Mouse (Mus musculus) stomach, embryonic 16.5 days (tissue): ENCODE measurements around the gene Myo7a. TPM values are rescaled to one million over a fixed set of nuclear protein-coding genes. Genes with fewer than 3 reads are reported as not detected.

Experiments used
- ATAC-seq: fragments of 200-750 bp; cut with Nextera tagmentation; 2 replicates; pipeline ENCODE4 v1.8.0; 2017; ENCODE audit warnings: moderate number of reproducible peaks, moderate TSS enrichment; ENCODE audit not compliant: insufficient read depth, low FRiP score
- H3K27ac ChIP-seq: fragments of 300-500 bp; sonication (generic); 2 replicates; pipeline ENCODE4 v1.5.1; 2014; ENCODE audit warnings: low read length
- H3K27me3 ChIP-seq: fragments of 300-500 bp; sonication (generic); 2 replicates; pipeline ENCODE4 v1.6.1; 2014; ENCODE audit warnings: low read length, control low read depth, mixed read lengths; ENCODE audit not compliant: control insufficient read depth, insufficient read depth
- H3K36me3 ChIP-seq: fragments of 300-500 bp; sonication (generic); 2 replicates; pipeline ENCODE4 v1.6.1; 2014; ENCODE audit warnings: low read length; ENCODE audit not compliant: control insufficient read depth, insufficient read depth
- H3K4me1 ChIP-seq: fragments of 300-500 bp; sonication (generic); 2 replicates; pipeline ENCODE4 v1.6.1; 2014; ENCODE audit warnings: low read length, control low read depth, mixed read lengths; ENCODE audit not compliant: control insufficient read depth, insufficient read depth
- H3K4me2 ChIP-seq: fragments of 300-500 bp; sonication (generic); 2 replicates; pipeline ENCODE4 v1.6.1; 2014; ENCODE audit warnings: low read depth, low read length, mixed read lengths
- H3K4me3 ChIP-seq: fragments of 300-500 bp; sonication (generic); replicated peaks from 2 replicates; pipeline ENCODE4 v1.5.1; 2014; ENCODE audit warnings: mild to moderate bottlenecking, low read length
- H3K9ac ChIP-seq: fragments of 300-500 bp; sonication (generic); 2 replicates; pipeline ENCODE4 v1.6.1; 2014; ENCODE audit warnings: low read length
- H3K9me3 ChIP-seq: fragments of 300-500 bp; sonication (generic); replicated peaks from 2 replicates; pipeline ENCODE4 v1.6.1; 2016; ENCODE audit warnings: low read length, control low read depth; ENCODE audit not compliant: control insufficient read depth
- WGBS: fragments of 180-500 bp; shearing (Covaris S2); extraction: QIAGEN DNeasy Blood & Tissue Kit; methylation state at CpG from one replicate; pipeline ENCODE4 v1.1.7; 2014; 5-methylcytosine and 5-hydroxymethylcytosine counted together
- polyA plus RNA-seq: library from polyadenylated mRNA; unstranded; fragments of >200 nt; fragmentation: Nextera tagmentation; extraction: Ambion mirVana; gene quantifications from 2 replicates; pipeline ENCODE4 v1.2.1, GENCODE M21; 2015

Myo7a gene
- polyA plus RNA-seq, 1 experiment from 2014 or later = 11.4 TPM

- Histone ChIP-seq H3K4me3 (no peak overlapping the region), H3K9ac (no peak overlapping the region), H3K36me3 (no peaks in the 10 kb centered on the region), H3K9me3 (no peaks in the 10 kb centered on the region), H3K4me1 (peaks cover 9% of the 10 kb centered on the region), H3K27me3 (no peaks in the 10 kb centered on the region), H3K27ac (no peak overlapping the region), H3K4me2 (no peak overlapping the region)
- no peak; the same call in 1 of the 2 replicates for ATAC-seq
- 56% methylated on average over 3 of the region's 3 CpGs for WGBS
Measured at GRCm38 (mm10) chr7:98137583-98137982, 18.3 kb upstream of the Myo7a start.

- Histone ChIP-seq H3K27me3 (no peaks in the 10 kb centered on the region), H3K4me1 (no peaks in the 10 kb centered on the region), H3K36me3 (no peaks in the 10 kb centered on the region), H3K9me3 (no peaks in the 10 kb centered on the region), H3K27ac (no peak overlapping the region), H3K9ac (no peak overlapping the region), H3K4me3 (no peak overlapping the region), H3K4me2 (no peak overlapping the region)
- WGBS = 89% methylated on average over 8 of the region's 8 CpGs
- ATAC-seq = no peak
Measured at GRCm38 (mm10) chr7:98131751-98132150, 12.4 kb upstream of the Myo7a start.

DNA sequence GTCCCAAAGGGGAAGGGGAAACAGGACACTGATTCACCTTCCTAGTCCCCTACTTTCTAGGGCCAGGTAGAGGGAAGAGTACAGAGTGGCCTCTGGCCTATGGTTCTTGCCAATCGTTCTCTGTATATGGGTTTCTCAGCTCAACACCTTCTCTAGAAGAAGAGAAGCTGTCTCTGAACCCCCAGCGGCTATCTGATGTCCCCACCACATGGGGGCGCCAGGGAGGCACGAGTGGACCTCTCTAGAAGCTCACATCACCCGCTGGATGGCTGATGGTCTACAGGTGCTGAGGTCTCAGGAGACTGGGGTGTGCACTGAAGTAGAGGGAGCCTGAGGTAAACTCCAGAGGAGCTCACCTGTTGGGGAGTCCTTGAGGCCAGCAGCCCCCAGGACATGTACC, 6.1 kb upstream of the Myo7a start:
- 0 out of 2 replicates have a peak, but pooled peaks cover 1% of the 10 kb centered on the region for H3K4me1 ChIP-seq
- no peak for ATAC-seq

GRCm38 (mm10) chr7:98124701-98125100, 5.4 kb upstream of the Myo7a start:
- WGBS = 38% methylated on average over 5 of the region's 5 CpGs
- Histone ChIP-seq H3K4me1 (0 out of 2 replicates have a peak, but pooled peaks cover 2% of the 10 kb centered on the region), H3K36me3 (no peaks in the 10 kb centered on the region), H3K9me3 (no peaks in the 10 kb centered on the region), H3K27ac (no peak overlapping the region), H3K4me3 (no peak overlapping the region), H3K27me3 (no peaks in the 10 kb centered on the region), H3K4me2 (no peak overlapping the region), H3K9ac (no peak overlapping the region)
- ATAC-seq = no peak

More for the DNA sequence above, 6.1 kb upstream of the Myo7a start:
- Histone ChIP-seq H3K36me3 (no peaks in the 10 kb centered on the region), H3K4me2 (no peak overlapping the region), H3K4me3 (no peak overlapping the region), H3K27ac (no peak overlapping the region), H3K9me3 (no peaks in the 10 kb centered on the region), H3K9ac (no peak overlapping the region), H3K27me3 (no peaks in the 10 kb centered on the region)
- WGBS = 35% methylated on average over 5 of the region's 5 CpGs

DNA sequence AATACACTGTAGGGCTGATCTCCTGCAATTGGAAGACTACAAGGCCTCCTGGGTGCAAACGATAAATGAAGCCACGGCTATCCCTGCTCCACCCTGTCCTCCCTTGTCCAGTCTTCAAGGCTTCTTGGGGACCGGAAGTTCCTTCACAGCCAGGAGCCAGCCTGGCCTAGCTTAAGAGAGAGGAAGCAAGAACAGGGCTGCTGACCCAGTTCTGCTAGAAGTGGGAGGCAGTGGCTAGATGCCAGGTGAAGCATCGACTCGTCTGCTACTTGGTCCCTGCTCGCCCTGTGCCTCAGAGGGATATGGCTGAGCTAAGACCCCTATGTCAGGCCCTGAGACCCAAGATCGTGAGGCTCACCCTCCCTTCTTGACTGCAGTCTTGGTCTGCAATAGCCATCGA, 2.3 kb upstream of the Myo7a start:
- ATAC-seq = no peak
- Histone ChIP-seq H3K4me1 (0 out of 2 replicates have a peak, but pooled peaks cover 8% of the 10 kb centered on the region), H3K9ac (no peak overlapping the region), H3K36me3 (no peaks in the 10 kb centered on the region), H3K9me3 (no peaks in the 10 kb centered on the region), H3K27ac (no peak overlapping the region), H3K27me3 (no peaks in the 10 kb centered on the region), H3K4me2 (no peak overlapping the region), H3K4me3 (no peak overlapping the region)
- WGBS = 68% methylated on average over 8 of the region's 8 CpGs

GRCm38 (mm10) chr7:98121241-98121640, 1.9 kb upstream of the Myo7a start:
- no peak for ATAC-seq

GRCm38 (mm10) chr7:98120325-98120724, 1.0 kb upstream of the Myo7a start:
- 0 out of 2 replicates have a peak, but pooled peaks cover 8% of the 10 kb centered on the region for H3K4me1 ChIP-seq
- H3K9me3 ChIP-seq = no peaks in the 10 kb centered on the region
- peak overlapping the region; percentile 36 for H3K4me3 ChIP-seq
- H3K27ac ChIP-seq = no peak overlapping the region
- no peaks in the 10 kb centered on the region for H3K36me3 ChIP-seq
- WGBS = 7% methylated on average over 7 of the region's 7 CpGs
- H3K9ac ChIP-seq = peak overlapping the region; percentile 63
- peak; percentile 63 for ATAC-seq
- no peaks in the 10 kb centered on the region for H3K27me3 ChIP-seq
- H3K4me2 ChIP-seq = peak overlapping the region; percentile 61

More at GRCm38 (mm10) chr7:98121241-98121640, 1.9 kb upstream of the Myo7a start:
- H3K27ac ChIP-seq = 0 out of 2 replicates have a peak overlapping the region, but pooled peaks have one; percentile 20
- peak overlapping the region; percentile 63; the same call in 1 of the 2 replicates for H3K9ac ChIP-seq
- no peaks in the 10 kb centered on the region for H3K9me3 ChIP-seq
- no peak overlapping the region for H3K4me2 ChIP-seq
- no peaks in the 10 kb centered on the region for H3K27me3 ChIP-seq
- WGBS = 50% methylated on average over 3 of the region's 3 CpGs
- no peaks in the 10 kb centered on the region for H3K36me3 ChIP-seq
- H3K4me3 ChIP-seq = no peak overlapping the region
- H3K4me1 ChIP-seq = 0 out of 2 replicates have a peak, but pooled peaks cover 8% of the 10 kb centered on the region

DNA sequence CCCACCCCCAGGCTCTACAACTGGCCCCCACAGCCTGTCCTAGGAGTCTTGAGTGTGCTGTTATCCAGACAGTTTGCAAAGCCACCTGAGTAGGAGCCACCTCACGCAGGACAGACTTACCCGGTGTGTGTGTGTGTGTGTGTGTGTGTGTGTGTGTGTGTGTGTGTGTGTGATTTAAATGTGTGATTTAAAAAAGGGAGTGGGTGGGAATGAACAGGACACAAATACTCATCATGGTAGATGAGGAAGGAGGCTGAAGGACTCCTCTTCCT, 573 bp upstream of the Myo7a start:
- 69% methylated on average over 2 of the region's 2 CpGs for WGBS
- 0 out of 2 replicates have a peak, but pooled peaks cover 8% of the 10 kb centered on the region for H3K4me1 ChIP-seq
- no peak overlapping the region for H3K27ac ChIP-seq
- H3K9ac ChIP-seq = no peak overlapping the region
- H3K4me2 ChIP-seq = peak overlapping the region; percentile 61; the same call in 1 of the 2 replicates
- H3K27me3 ChIP-seq = no peaks in the 10 kb centered on the region
- no peaks in the 10 kb centered on the region for H3K36me3 ChIP-seq
- 0 out of 2 replicates have a peak, but pooled peaks have one; percentile 6 for ATAC-seq
- H3K9me3 ChIP-seq = no peaks in the 10 kb centered on the region
- no peak overlapping the region for H3K4me3 ChIP-seq

GRCm38 (mm10) chr7:98117012-98117660, 2.2 kb downstream of the Myo7a start:
- 0 out of 2 replicates have a peak, but pooled peaks cover 8% of the 10 kb centered on the region for H3K4me1 ChIP-seq
- no peaks in the 10 kb centered on the region for H3K9me3 ChIP-seq
- no peak overlapping the region for H3K4me2 ChIP-seq
- no peaks in the 10 kb centered on the region for H3K36me3 ChIP-seq
- H3K27ac ChIP-seq = no peak overlapping the region
- no peak overlapping the region for H3K4me3 ChIP-seq
- H3K9ac ChIP-seq = peak overlapping the region; percentile 41
- ATAC-seq = no peak
- WGBS = 44% methylated on average over 11 of the region's 11 CpGs
- H3K27me3 ChIP-seq = peaks cover under 1% of the 10 kb centered on the region; the same call in 1 of the 2 replicates
